Mouse (Mus musculus): ENCODE measurements around the gene Pla2g4e. TPM values are rescaled to one million over a fixed set of nuclear protein-coding genes. Genes with fewer than 3 reads are reported as not detected.

The Pla2g4e gene
- polyA plus RNA-seq, 1 experiment from 2014 or later = not detected

DNA sequence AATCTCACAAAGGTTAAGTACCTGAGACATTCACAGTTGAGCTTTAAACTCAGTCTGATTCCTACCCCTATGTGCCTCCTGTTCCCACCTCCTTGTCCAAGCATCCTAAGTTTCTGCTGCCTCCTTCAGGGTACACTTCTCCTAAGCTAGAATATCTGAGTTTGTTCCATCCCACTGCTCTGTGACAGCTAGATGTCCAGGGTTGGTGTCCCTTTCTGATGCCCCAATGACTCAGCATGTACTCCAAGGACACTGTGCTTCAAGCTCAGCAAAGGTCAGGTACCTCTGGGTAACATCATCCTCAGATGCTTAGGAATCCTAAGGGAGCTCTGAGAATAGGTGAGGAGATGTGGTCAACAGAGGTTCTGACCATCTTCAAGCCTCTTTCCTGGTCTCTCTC, 117.1 kb downstream of the Pla2g4e start:
- H3K9ac ChIP-seq (ENCODE audit: low read depth, low read length) = no peak overlapping the region
- no peaks in the 10 kb centered on the region; the same call in 1 of the 2 replicates for H3K4me1 ChIP-seq (ENCODE audit: control insufficient read depth, low read depth, low read length)
- ATAC-seq (ENCODE audit: low read depth) = no peak

DNA sequence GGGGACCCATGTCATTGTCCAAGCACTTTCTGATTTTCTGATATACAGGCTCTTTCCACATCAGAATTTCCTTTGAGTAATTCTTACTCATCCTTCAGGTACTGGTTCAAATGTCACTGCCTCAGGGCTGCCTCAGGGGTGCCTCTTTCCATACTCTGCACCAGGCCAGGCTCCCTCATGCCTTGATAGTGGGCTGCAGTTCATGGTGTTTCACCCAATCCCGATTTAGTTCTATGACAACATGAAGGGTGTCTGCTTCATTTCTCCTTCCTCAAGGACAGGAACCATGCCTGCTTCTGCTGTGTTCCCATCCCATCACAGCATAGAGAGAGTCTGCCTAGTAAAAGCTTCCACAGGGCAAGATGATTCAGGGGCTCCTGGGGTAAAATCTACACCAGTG, 118.2 kb downstream of the Pla2g4e start:
- Histone ChIP-seq H3K9ac (ENCODE audit: low read depth, low read length) (no peak overlapping the region), H3K9me3 (replicated peaks; ENCODE audit: control insufficient read depth, low read length) (no peaks in the 10 kb centered on the region), H3K4me3 (ENCODE audit: low read depth, low read length) (no peak overlapping the region), H3K4me2 (ENCODE audit: low read depth, low read length) (no peak overlapping the region), H3K36me3 (ENCODE audit: control insufficient read depth, insufficient read depth) (0 out of 2 replicates have a peak, but pooled peaks cover 2% of the 10 kb centered on the region), H3K4me1 (ENCODE audit: control insufficient read depth, low read depth, low read length) (no peaks in the 10 kb centered on the region; the same call in 1 of the 2 replicates), H3K27me3 (ENCODE audit: control insufficient read depth, insufficient read depth, low read depth, low read length) (no peaks in the 10 kb centered on the region), H3K27ac (ENCODE audit: low read length) (no peak overlapping the region)
- no peak for ATAC-seq (ENCODE audit: low read depth)
- 55% methylated on average over 1 of the region's 1 CpGs for WGBS (ENCODE audit: insufficient replicate concordance)

More for the DNA sequence above, 117.1 kb downstream of the Pla2g4e start:
- no peak overlapping the region for H3K27ac ChIP-seq (ENCODE audit: low read length)
- no peaks in the 10 kb centered on the region for H3K9me3 ChIP-seq (replicated peaks; ENCODE audit: control insufficient read depth, low read length)
- 0 out of 2 replicates have a peak, but pooled peaks cover 2% of the 10 kb centered on the region for H3K36me3 ChIP-seq (ENCODE audit: control insufficient read depth, insufficient read depth)
- H3K27me3 ChIP-seq (ENCODE audit: control insufficient read depth, insufficient read depth, low read depth, low read length) = no peaks in the 10 kb centered on the region
- H3K4me3 ChIP-seq (ENCODE audit: low read depth, low read length) = no peak overlapping the region
- no peak overlapping the region for H3K4me2 ChIP-seq (ENCODE audit: low read depth, low read length)

DNA sequence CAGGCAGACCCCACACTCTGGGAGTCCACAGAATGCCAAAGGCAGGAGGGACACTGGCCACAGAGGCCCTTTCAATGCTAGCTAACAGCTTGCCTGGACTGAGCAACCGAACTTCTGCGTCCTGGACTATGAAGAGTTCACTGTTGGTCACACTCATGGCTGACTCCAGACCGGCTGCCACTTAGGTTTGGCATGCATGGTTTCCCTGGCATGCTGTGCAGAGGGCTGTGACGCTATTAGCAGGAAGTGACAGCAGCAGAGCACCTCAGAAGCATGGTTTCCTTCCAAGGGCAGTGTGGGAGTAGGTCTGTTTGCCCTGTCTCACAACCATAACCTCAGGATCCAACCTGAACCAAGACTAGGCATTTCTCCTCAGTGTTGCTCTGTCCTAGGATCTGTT, 118.7 kb downstream of the Pla2g4e start:
- 72% methylated on average over 4 of the region's 4 CpGs for whole genome bisulfite sequencing (ENCODE audit: insufficient replicate concordance)
- ATAC-seq (ENCODE audit: low read depth) = no peak
- Histone ChIP-seq H3K4me1 (ENCODE audit: control insufficient read depth, low read depth, low read length) (no peaks in the 10 kb centered on the region; the same call in 1 of the 2 replicates), H3K9ac (ENCODE audit: low read depth, low read length) (no peak overlapping the region), H3K9me3 (replicated peaks; ENCODE audit: control insufficient read depth, low read length) (no peaks in the 10 kb centered on the region), H3K4me3 (ENCODE audit: low read depth, low read length) (no peak overlapping the region), H3K27ac (ENCODE audit: low read length) (no peak overlapping the region), H3K27me3 (ENCODE audit: control insufficient read depth, insufficient read depth, low read depth, low read length) (no peaks in the 10 kb centered on the region), H3K4me2 (ENCODE audit: low read depth, low read length) (no peak overlapping the region), H3K36me3 (ENCODE audit: control insufficient read depth, insufficient read depth) (0 out of 2 replicates have a peak, but pooled peaks cover 2% of the 10 kb centered on the region)

DNA sequence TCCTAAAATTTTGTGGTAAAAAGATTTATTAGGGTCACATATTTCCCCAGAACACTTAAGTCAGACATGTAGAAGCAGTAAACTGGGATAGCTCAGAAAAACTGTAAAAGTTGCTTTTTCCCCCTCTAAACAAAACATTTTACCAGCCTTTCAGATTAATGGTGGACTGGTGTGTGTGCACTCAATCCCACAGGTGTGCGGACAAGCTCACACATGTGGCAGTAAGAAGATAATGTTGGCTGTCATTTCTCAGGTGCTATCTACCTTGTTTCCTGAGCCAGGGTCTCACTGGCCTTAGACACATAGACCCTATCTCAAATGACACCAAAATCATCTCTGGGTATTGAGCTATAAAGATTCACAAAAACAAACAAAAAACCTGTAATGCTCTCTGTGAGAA, 119.7 kb downstream of the Pla2g4e start:
- Histone ChIP-seq H3K4me1 (ENCODE audit: control insufficient read depth, low read depth, low read length) (no peaks in the 10 kb centered on the region; the same call in 1 of the 2 replicates), H3K4me3 (ENCODE audit: low read depth, low read length) (no peak overlapping the region), H3K4me2 (ENCODE audit: low read depth, low read length) (no peak overlapping the region), H3K9me3 (replicated peaks; ENCODE audit: control insufficient read depth, low read length) (no peaks in the 10 kb centered on the region), H3K27me3 (ENCODE audit: control insufficient read depth, insufficient read depth, low read depth, low read length) (no peaks in the 10 kb centered on the region), H3K36me3 (ENCODE audit: control insufficient read depth, insufficient read depth) (0 out of 2 replicates have a peak, but pooled peaks cover 2% of the 10 kb centered on the region), H3K9ac (ENCODE audit: low read depth, low read length) (no peak overlapping the region), H3K27ac (ENCODE audit: low read length) (no peak overlapping the region)
- no peak for ATAC-seq (ENCODE audit: low read depth)
- 77% methylated on average over 1 of the region's 1 CpGs for WGBS (ENCODE audit: insufficient replicate concordance)

DNA sequence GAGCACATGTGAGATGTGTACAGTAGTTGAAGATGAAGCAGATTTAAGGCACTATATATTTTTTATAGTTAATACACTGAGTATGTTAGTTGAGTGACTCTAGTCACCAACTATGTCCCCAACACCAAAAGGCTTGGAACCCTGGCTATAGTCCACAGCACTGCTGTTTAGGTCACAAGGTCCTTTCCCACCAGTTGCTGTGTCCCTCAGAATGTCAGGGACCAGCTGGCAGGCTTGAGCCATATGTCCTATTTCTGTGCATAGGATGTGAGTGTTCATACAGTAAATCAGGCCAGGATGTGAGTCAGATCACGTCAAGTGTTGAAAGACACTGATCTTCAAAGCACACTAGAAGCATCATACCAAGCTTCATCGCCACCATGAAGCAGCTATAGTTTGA, 120.2 kb downstream of the Pla2g4e start:
- H3K4me3 ChIP-seq (ENCODE audit: low read depth, low read length) = no peak overlapping the region
- no peak overlapping the region for H3K4me2 ChIP-seq (ENCODE audit: low read depth, low read length)
- H3K27me3 ChIP-seq (ENCODE audit: control insufficient read depth, insufficient read depth, low read depth, low read length) = no peaks in the 10 kb centered on the region
- no peaks in the 10 kb centered on the region; the same call in 1 of the 2 replicates for H3K4me1 ChIP-seq (ENCODE audit: control insufficient read depth, low read depth, low read length)
- H3K9ac ChIP-seq (ENCODE audit: low read depth, low read length) = no peak overlapping the region
- WGBS (ENCODE audit: insufficient replicate concordance) = 78% methylated on average over 2 of the region's 2 CpGs
- no peak overlapping the region for H3K27ac ChIP-seq (ENCODE audit: low read length)
- no peak for ATAC-seq (ENCODE audit: low read depth)
- H3K9me3 ChIP-seq (replicated peaks; ENCODE audit: control insufficient read depth, low read length) = no peaks in the 10 kb centered on the region
- 0 out of 2 replicates have a peak, but pooled peaks cover 2% of the 10 kb centered on the region for H3K36me3 ChIP-seq (ENCODE audit: control insufficient read depth, insufficient read depth)

DNA sequence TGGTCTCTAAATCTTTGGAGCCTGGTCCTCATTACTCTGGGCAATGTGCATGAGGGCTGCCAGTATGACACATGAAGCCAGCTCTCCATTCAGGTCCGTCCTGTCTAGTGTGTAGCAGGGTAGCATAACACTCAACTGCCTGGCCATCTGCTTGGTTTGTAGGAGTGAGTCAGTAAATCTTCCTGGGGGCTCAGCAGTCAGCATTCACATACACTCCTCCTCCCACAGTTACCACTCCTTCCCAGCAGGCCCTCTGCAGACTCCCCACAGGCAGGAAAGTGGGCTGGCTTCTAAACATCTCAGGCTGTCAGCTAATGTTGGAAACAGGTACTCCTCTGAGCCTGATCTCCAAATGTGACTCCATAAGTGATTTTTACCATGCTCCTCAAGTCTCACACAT, 121.0 kb downstream of the Pla2g4e start:
- no peak overlapping the region for H3K4me2 ChIP-seq (ENCODE audit: low read depth, low read length)
- H3K27ac ChIP-seq (ENCODE audit: low read length) = no peak overlapping the region
- 0 out of 2 replicates have a peak, but pooled peaks cover 2% of the 10 kb centered on the region for H3K36me3 ChIP-seq (ENCODE audit: control insufficient read depth, insufficient read depth)
- H3K9ac ChIP-seq (ENCODE audit: low read depth, low read length) = no peak overlapping the region
- no peak for ATAC-seq (ENCODE audit: low read depth)
- WGBS (ENCODE audit: insufficient replicate concordance) = 69% methylated on average over 1 of the region's 1 CpGs
- H3K4me3 ChIP-seq (ENCODE audit: low read depth, low read length) = no peak overlapping the region
- no peaks in the 10 kb centered on the region for H3K27me3 ChIP-seq (ENCODE audit: control insufficient read depth, insufficient read depth, low read depth, low read length)
- no peaks in the 10 kb centered on the region; the same call in 1 of the 2 replicates for H3K4me1 ChIP-seq (ENCODE audit: control insufficient read depth, low read depth, low read length)
- H3K9me3 ChIP-seq (replicated peaks; ENCODE audit: control insufficient read depth, low read length) = no peaks in the 10 kb centered on the region

DNA sequence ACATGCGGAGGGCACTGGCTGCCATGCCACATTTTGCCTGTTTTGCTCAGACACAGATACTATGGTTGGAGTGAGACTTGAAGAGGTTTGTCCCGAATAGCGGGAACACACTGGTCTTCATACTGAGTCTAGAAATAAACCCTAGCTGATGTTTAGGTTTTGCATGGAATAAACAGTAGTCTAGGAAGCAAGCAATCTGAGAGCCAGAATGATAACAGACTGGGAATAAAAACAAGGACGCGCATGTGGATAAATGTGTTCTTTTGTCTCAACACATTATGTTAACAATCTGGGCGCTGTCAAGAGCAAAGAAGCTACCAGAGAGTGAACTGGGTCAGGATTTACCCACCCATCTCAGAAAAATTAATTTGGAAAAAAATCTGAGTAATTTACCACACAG, 122.2 kb downstream of the Pla2g4e start:
- WGBS (ENCODE audit: insufficient replicate concordance) = 79% methylated on average over 6 of the region's 6 CpGs
- no peak overlapping the region for H3K4me3 ChIP-seq (ENCODE audit: low read depth, low read length)
- no peak overlapping the region for H3K27ac ChIP-seq (ENCODE audit: low read length)
- H3K9me3 ChIP-seq (replicated peaks; ENCODE audit: control insufficient read depth, low read length) = no peaks in the 10 kb centered on the region
- no peaks in the 10 kb centered on the region for H3K27me3 ChIP-seq (ENCODE audit: control insufficient read depth, insufficient read depth, low read depth, low read length)
- no peak overlapping the region for H3K4me2 ChIP-seq (ENCODE audit: low read depth, low read length)
- no peak for ATAC-seq (ENCODE audit: low read depth)
- 0 out of 2 replicates have a peak, but pooled peaks cover 2% of the 10 kb centered on the region for H3K36me3 ChIP-seq (ENCODE audit: control insufficient read depth, insufficient read depth)
- no peak overlapping the region for H3K9ac ChIP-seq (ENCODE audit: low read depth, low read length)
- no peaks in the 10 kb centered on the region; the same call in 1 of the 2 replicates for H3K4me1 ChIP-seq (ENCODE audit: control insufficient read depth, low read depth, low read length)

DNA sequence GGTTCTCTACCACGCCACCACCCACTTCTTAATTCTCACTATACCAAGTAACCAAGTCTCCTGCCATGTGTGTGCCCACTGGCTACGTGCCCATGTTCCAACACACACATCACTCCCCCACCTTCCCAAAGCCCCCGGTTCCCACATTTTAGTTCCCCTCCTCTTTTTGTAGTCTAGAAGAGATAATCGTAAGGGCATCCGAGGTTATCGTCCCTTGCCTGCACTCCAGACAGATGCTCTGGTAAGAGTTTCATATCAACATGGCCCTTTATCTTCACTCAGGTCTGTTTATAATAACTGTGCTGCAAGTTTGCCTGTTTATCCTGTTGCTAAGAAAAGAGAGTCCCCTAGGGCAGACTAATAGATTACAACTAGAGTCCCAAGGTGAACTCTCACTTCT, 127.8 kb downstream of the Pla2g4e start:
- H3K4me1 ChIP-seq (ENCODE audit: control insufficient read depth, low read depth, low read length) = no peaks in the 10 kb centered on the region; the same call in 1 of the 2 replicates
- no peaks in the 10 kb centered on the region for H3K9me3 ChIP-seq (replicated peaks; ENCODE audit: control insufficient read depth, low read length)
- H3K9ac ChIP-seq (ENCODE audit: low read depth, low read length) = no peak overlapping the region
- no peak for ATAC-seq (ENCODE audit: low read depth)
- H3K27ac ChIP-seq (ENCODE audit: low read length) = no peak overlapping the region
- WGBS (ENCODE audit: insufficient replicate concordance) = 55% methylated on average over 6 of the region's 6 CpGs
- H3K36me3 ChIP-seq (ENCODE audit: control insufficient read depth, insufficient read depth) = no peaks in the 10 kb centered on the region
- no peak overlapping the region for H3K4me2 ChIP-seq (ENCODE audit: low read depth, low read length)
- no peak overlapping the region for H3K4me3 ChIP-seq (ENCODE audit: low read depth, low read length)
- H3K27me3 ChIP-seq (ENCODE audit: control insufficient read depth, insufficient read depth, low read depth, low read length) = no peaks in the 10 kb centered on the region

All from liver, embryonic 16.5 days (tissue).